ENCODE assay signal across 9 mouse cellular contexts in genomic region chr10:86473637-86474154, GRCm38 (mm10). TPM values are rescaled to one million over a fixed set of nuclear protein-coding genes. Genes with fewer than 3 reads are reported as not detected.
DNase-seq lines count a peak whose midpoint lies in the region; ATAC-seq and TF ChIP-seq lines count a peak whose summit lies in the region.
"Had no signal": no experiment of that assay in that cellular context is flagged by ENCODE, and none has a peak within 500 bp of the region (broad histone marks: within the 10 kb centered on the region; RNA-seq: fewer than 3 reads in every experiment).

No protein-coding gene starts in this region.

- H3K4me2 ChIP-seq in midbrain, embryonic 15.5 days: no peak overlapping the region
- H3K4me2 ChIP-seq: limb, embryonic 13.5 days had no signal

- no peak overlapping the region for H3K27ac ChIP-seq in thymus, adult 2 months (ENCODE audit: control insufficient read depth, insufficient read depth, low read length)
- no peak overlapping the region for H3K27ac ChIP-seq in midbrain, embryonic 15.5 days
- H3K27ac ChIP-seq: limb, embryonic 13.5 days had no signal

- peak; percentile 20 to 62 for DNase-seq in heart, adult 18-20 months
- no peak for DNase-seq in heart, adult 11 months
- DNase-seq in thymus, adult 2 months: peak; percentile 29
- no peak for DNase-seq in thymus, adult 18-20 months
- DNase-seq in cerebellum, postnatal 14 days: peak; percentile 76 to 79
- DNase-seq in kidney, postnatal 10 days: peak; percentile 68
- no peak for DNase-seq in spleen, adult 18-20 months

- no peaks in the 10 kb centered on the region for H3K9me3 ChIP-seq in midbrain, embryonic 15.5 days
- H3K9me3 ChIP-seq: limb, embryonic 13.5 days had no signal

- no peak for TF ChIP-seq POLR2A in thymus, adult 2 months (IDR thresholded peaks at IDR 0.05; ENCODE audit: control insufficient read depth, extremely low read depth, insufficient read depth, low read length, poor library complexity)

- H3K4me1 ChIP-seq in thymus, adult 2 months (replicated peaks; ENCODE audit: control insufficient read depth, insufficient read depth, low read length): no peaks in the 10 kb centered on the region
- H3K4me1 ChIP-seq in midbrain, embryonic 15.5 days: no peaks in the 10 kb centered on the region

- no peak overlapping the region for H3K9ac ChIP-seq in midbrain, embryonic 15.5 days
- H3K9ac ChIP-seq: limb, embryonic 13.5 days had no signal

- no peak overlapping the region for H3K4me3 ChIP-seq in thymus, adult 2 months (ENCODE audit: control insufficient read depth, insufficient read depth, low read length)
- H3K4me3 ChIP-seq in midbrain, embryonic 15.5 days: no peak overlapping the region
- H3K4me3 ChIP-seq: limb, embryonic 13.5 days had no signal

- no peaks in the 10 kb centered on the region for H3K36me3 ChIP-seq in thymus, adult 2 months (ENCODE audit: control insufficient read depth, insufficient read depth, low read length)
- 0 out of 2 replicates have a peak, but pooled peaks cover 4% of the 10 kb centered on the region for H3K36me3 ChIP-seq in midbrain, embryonic 15.5 days (replicated peaks)
- H3K36me3 ChIP-seq: limb, embryonic 13.5 days had no signal

- H3K27me3 ChIP-seq in thymus, adult 2 months (ENCODE audit: control insufficient read depth, insufficient read depth, low read length): no peaks in the 10 kb centered on the region
- no peaks in the 10 kb centered on the region for H3K27me3 ChIP-seq in midbrain, embryonic 15.5 days (replicated peaks)
- H3K27me3 ChIP-seq: limb, embryonic 13.5 days had no signal

- peak; percentile 60; the same call in 1 of the 2 replicates for ATAC-seq in midbrain, embryonic 15.5 days (replicated peaks)

- 30% methylated on average over 3 of the region's 3 CpGs for WGBS in thymus, adult 2 months
- 45% methylated on average over 3 of the region's 3 CpGs for WGBS in midbrain, embryonic 15.5 days

- TF ChIP-seq CTCF in thymus, adult 2 months (IDR thresholded peaks at IDR 0.05; ENCODE audit: borderline replicate concordance, control insufficient read depth, extremely low read depth, insufficient read depth, low read length, poor library complexity): no peak

RNA-seq across cellular contexts. Expression of gene Syn3, which starts 25.0 kb away (rescaled TPM):
- under 1 TPM; 0.20 to 0.44 TPM for total RNA-seq in heart, adult 18-20 months (2021)
- polyA plus RNA-seq in thymus, adult 2 months (2012; rRNA removed): 0.78 and 0.84 TPM in 2 replicates
- polyA plus RNA-seq in midbrain, embryonic 15.5 days (2015; fragmentation: Nextera tagmentation; extraction: Ambion mirVana): 26.0 and 31.7 TPM in 2 replicates

Comparison
In these comparisons a context has a peak if more than half of its experiments do, and no peak if none do; other contexts are left out.
1. DNase-seq: peak in heart, adult 18-20 months (2 of 2), thymus, adult 2 months (single experiment), cerebellum, postnatal 14 days (2 of 2) and kidney, postnatal 10 days (single experiment); none in heart, adult 11 months (single experiment), thymus, adult 18-20 months (0 of 2) and spleen, adult 18-20 months (0 of 2).
2. RNA of gene Syn3, which starts 25.0 kb away (polyA plus RNA-seq): 26.0 to 31.7 TPM in midbrain, embryonic 15.5 days; 0.78 to 0.84 TPM in thymus, adult 2 months; every median in the first group is over 10 times any median in the second.